Mouse (Mus musculus): ENCODE results near the gene Slc29a4. TPM values are rescaled to one million over a fixed set of nuclear protein-coding genes. Genes with fewer than 3 reads are reported as not detected.

Gene Slc29a4
- total RNA-seq, 2 experiments from 2014 or later = 0.27 to 0.54 TPM

DNA sequence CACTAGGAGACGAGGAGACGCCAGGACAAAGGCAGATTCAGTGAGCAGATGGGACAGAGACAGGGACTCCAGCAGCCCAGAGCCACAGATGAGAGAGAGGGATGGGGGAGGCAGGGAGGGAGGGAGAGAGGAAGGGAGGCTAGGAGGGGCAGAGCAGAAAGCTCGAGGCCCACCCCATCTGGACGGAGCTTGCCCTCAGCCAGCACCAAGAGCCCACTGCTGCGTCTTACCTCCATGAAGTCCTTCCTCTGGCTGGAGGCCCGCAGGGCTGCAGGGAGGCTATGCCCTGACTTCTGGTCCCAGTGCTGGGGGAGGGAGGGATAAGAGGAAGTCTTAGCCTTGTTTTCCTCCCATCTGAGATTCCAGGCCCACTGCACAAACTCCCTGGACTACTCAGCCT, 34.4 kb downstream of the Slc29a4 start:
- no peak for DNase-seq
- intact Hi-C loops (cut with DNase I) = no loop called here

DNA sequence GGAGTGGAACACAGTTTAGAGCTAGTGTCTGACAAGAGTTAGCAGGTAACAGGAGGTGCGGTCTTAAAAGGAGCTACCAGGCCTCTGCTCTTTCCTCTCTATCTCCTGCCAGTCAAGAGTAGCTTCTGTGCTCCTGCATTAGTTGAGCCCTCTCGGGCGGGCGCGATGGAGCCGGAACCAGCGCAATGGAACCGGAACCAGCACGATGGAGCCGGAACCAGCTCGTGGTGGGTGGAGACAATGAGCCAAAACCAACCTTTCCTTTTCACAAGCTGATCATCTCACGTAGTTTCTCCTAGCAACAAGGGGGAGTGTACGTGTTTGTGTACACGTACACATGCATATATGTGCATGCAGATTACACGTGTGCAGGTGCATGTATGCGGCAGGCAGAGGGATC, 36.0 kb downstream of the Slc29a4 start:
- intact Hi-C loops (cut with DNase I) = no loop called here
- no peak for DNase-seq

DNA sequence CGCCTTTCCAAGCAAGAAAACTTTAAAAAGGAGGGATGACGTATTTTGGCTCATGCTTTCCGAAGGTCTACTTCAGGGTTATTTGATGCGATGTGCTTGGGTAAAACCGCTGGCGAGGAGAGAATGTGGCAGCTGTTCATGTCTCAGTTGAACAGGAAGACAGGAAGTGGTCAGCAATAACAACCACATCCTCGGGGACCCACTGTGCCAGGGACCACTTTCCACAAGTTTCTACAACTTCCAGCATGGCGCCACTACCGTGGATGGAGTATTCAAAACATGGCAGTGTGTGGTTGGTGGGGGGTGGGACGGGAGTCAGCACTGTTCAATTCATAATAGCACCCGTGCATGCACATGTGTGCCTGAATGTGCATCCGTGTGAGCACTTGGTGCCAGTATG, 38.0 kb downstream of the Slc29a4 start:
- DNase-seq = no peak
- intact Hi-C loops (cut with DNase I) = no loop called here

DNA sequence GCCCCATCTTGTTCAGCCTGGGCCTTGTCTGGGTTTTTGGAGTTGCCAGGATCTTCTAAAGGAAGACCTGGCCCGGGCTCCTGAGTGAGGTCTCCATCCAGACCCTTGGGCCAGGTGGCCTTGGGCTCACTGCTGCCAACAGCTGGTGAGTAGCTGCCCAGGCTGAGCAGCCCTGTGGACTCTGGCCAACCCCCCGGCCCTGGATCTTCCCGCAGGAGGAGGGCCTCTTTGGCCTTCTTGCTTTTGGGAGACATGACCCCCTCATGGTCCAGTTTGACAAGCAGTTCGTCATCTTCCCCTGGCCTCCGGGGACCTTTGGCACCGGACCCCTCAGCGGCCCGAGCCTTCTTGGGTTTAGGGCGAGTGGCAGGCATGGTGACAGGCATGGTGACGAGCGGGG, 39.6 kb downstream of the Slc29a4 start:
- no peak for DNase-seq
- intact Hi-C loops (cut with DNase I) = no loop called here

DNA sequence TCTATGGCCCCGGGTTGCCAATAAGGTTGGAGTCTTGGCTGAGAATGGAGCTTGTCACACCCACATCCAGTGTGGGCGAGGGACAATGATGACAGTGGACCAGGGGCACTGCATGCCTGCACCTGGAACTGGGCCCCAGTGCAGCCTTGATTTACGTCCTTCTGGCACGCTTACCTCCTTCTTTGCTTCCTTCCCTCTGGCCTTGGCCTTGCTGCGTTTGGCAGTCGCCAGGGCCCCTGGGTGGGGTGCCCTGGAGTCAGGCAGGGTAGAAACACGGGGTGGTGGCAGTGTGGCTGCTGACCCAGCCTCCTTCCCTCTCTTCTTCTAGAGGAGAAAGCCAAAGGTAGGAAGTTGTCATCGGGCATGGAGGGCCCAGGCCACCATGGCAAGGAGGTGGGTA, 47.6 kb downstream of the Slc29a4 start:
- intact Hi-C loops (cut with DNase I) = no loop called here
- no peak for DNase-seq

DNA sequence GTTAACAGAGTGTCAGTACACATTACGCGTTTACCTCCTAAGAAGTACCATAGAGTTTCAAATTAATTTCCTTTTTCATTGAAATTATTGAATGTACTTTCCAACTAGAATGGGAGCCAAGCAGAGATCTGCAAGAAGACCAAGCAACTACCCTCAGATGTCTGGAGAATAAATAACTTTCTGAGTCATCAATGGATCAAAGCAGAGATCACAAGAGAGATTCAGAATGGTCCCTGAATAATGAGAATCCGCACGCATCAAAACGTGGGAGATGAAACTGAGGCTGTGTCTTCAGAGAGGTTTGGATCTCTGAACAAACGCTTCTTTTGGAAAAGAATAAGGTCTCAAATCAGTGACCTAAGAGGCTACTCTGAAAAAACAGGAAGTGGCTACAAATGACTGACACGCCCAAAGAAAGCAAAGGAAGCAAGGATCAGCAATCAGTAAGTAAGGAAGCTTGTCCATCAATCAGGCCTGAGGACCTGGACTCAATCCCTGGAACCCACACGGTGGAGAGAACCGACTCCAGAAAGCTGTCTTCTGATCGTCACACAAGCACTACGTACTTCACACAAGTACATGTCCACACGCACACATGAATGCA, 54.8 kb downstream of the Slc29a4 start:
- intact Hi-C loops (cut with DNase I) = no loop called here
- no peak for DNase-seq

DNA sequence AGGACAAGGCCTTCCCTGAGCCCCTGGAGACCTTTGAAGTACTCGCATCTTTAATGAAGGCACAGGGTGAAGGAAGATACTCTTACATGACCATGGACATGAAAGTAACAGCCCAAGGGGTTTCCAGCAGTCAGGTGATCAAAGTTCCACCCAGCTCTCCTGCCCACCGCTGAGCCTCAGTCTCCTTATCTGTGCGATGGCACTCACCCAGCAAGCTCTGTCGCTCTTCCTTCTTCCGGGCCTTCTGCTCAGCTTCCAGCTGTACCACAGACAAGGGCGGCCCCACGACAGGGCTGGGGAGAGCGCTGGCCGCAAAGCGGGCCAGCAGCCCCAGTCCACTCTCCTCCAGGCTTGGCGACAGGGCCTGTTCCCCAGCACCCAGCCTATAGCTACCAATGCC, 57.9 kb downstream of the Slc29a4 start:
- intact Hi-C loops (cut with DNase I) = no loop called here
- no peak for DNase-seq

DNA sequence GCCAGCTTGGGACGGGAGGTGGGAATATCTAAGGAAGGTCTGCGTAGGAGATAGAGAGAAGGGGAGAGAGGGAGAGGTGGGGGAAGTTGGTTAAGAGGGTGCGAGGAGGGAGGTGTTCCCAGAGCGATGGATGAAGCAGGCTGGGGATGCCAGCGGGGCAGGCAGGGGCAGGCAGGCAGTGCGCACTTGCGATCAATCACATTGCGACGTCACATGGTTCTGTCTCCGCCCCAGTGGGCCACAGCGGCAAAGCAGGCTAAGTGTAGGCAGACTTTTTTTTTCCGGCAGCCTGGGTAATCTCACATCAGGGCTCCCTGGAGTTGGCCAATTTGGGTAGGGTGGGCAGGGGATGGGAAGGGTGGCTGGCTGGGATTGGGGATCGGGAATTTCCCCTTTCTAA, 59.9 kb downstream of the Slc29a4 start:
- DNase-seq = no peak
- intact Hi-C loops (cut with DNase I) = no loop called here

DNA sequence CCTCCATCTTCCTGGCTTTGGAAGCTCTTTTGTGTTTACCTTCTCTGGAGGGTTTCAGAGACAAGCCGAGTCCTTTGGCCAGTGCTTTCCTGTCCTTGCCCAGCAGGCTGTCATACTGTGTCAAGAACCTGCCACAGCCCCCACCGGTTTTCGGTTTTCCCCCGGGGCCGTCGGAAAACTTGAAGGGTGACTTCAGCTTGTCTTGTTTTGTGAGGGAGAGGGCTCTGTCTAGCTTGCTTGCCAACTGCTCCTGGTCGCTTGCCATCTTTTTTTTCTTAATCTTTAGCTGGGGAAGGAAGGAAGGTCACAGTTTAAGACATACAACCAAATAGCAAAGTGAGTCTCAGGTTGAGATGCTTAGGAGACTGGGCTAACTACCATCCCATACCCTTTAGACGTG, 67.5 kb downstream of the Slc29a4 start:
- no peak for DNase-seq
- intact Hi-C loops (cut with DNase I) = loop anchor here (10.0 kb wide), 1 partner anchor 275 kb away; no protein-coding TSS in a partner anchor

DNA sequence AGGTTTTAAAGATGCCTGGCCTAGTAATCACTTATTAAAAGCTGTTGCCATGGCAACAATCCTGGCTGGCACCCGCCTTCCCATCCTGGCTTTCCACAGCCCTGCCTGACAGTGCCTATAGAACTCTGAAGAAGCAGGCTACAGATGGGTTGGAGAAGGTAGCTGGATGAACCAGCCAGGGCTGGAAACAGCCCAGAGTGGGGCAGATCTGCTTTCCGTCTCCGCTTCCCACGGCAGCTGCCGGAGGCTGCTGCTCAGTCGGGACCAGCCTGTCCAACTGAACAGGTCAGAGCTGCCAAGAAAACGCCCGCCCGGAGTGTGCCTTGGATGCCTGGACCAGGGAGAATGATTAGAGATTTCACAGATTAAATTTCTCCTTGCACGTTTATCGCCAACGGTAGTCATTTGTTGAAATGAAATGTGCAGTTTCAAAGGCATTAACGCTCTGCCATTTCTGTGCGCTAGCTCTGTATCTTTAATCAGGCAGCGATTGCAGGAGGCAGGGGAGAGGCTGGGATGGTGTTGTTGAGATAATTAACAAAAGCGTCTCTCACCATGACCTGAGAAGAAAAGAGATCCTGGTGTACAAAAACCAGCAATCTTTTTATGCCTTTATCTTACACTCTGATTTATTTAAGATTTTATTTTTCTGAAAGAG, 69.1 kb downstream of the Slc29a4 start:
- DNase-seq = peak in 1 of 2 experiments; percentile 26
- intact Hi-C loops (cut with DNase I) = loop anchor here (10.0 kb wide), 1 partner anchor 273 kb away; no protein-coding TSS in a partner anchor

DNA sequence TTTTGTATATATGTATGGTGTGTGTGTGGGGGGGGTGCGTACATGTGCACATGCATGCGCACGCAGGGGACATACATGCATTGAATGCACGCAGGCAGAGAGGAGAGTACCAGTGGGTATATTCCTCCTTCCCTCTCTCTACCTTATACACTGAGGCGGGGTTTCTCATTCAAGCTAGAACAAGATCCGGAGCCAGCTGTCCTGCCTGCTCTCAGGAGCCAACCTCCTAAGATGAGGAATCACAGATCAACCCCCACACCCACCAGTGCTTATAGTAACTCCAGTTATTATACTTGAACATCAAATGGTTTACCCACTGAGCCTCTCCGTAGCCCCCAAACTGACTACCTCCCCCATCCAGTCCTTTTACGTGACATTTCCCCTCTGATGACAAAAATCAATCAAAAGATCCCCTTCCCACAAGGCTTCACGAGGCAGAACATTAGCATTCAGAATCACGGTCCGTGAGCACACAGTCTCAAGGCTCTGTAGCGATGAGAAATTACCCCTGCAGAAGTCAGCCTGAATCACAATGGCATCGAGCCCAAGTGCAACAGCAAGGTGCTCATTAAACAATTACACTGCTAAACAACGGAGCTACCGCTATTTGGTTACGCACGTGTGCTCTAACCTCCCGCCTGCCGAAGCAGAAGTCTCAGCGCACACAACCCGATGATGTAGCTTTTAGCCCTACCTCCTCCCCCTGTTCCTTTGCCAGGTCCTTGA, 69.9 kb downstream of the Slc29a4 start:
- DNase-seq = no peak
- intact Hi-C loops (cut with DNase I) = loop anchor here (10.0 kb wide), 1 partner anchor 273 kb away; no protein-coding TSS in a partner anchor

DNA sequence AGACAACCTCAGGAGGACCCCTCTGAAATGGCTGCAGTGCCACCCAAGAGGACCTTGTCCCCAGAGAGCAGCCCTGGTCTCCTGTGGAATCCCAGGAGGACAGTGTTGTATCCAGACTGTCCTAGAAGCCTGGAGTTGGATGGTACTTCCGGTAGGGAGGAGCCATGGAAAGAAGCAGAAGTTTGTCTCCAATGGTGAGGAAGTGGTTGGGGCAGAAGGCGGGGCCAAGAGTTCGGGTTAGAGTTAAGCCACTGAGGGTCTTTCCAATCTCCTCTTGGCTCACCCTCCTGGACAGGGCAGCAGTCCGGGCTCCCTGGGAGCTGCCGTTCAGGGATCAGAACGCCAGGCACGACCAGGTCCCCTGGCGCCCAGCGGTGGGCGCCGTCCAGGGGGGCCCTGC, 72.0 kb downstream of the Slc29a4 start:
- DNase-seq = no peak
- intact Hi-C loops (cut with DNase I) = loop anchor here (1.0 to 10.0 kb wide), 2 partner anchors 110 to 270 kb away; no protein-coding TSS in a partner anchor

DNA sequence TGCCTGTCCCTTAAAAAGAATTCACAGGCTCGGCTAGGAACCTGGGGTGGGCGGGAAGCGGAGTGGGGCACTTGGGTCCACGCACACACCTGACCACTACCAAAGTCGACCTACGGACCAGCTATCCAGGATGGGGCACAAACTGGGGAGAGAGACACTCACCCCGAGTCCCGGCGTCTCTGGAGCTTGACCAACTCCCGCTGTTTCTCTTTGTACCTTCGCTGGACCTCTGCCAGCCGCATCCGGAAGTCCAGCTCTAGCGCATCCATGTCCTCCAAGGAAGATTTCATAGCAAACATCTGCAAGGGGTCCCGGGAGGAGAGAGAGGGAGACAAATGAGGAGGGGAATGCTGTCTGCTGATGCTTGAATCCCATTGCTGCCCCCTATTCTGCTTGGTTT, 72.6 kb downstream of the Slc29a4 start:
- intact Hi-C loops (cut with DNase I) = loop anchor here (1.0 to 10.0 kb wide), 3 partner anchors 109 to 270 kb away; no protein-coding TSS in a partner anchor
- no peak for DNase-seq

DNA sequence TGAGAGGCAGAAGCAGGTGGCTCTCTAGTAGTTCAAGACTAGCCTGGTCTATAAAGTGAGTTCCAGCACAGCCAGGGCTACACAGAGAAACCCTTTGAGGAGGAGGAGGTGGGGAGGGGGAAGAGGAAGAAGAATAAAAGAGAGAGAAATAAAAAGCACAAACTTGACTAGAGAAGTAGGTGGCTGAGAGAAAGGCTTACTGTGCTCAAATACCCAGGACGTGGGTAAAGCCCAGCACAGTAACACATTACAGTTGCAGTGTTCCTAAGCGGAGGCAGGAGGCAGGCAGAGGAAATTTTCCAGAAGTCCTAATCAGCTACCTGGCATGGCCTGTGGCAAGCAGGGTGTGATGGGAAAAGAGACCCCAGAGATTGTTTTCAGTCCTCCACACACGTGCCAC, 74.4 kb downstream of the Slc29a4 start:
- intact Hi-C loops (cut with DNase I) = loop anchor here (5.0 to 10.0 kb wide), 2 partner anchors 166 to 268 kb away; no protein-coding TSS in a partner anchor
- DNase-seq = no peak

DNA sequence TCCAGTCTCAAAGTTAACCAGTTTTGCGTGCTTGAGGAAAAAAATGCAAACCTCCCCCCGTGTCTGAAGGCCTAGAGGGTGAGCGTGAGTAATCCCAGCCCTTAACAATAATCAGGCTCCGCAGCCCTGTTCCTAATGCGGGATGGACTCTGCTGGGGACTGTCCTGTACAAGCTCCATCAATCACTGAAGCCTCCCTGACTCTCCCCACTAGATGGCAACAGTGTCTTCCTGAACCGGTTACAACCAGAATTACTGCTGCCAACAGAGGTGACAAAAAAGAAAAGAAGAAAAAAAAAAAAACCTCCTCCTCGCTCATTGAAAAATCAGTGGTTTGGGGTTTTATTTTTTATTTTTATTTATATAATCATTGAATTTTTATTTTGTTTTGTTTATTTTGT, 75.6 kb downstream of the Slc29a4 start:
- intact Hi-C loops (cut with DNase I) = loop anchor here (2.0 to 10.0 kb wide), 3 partner anchors 109 to 267 kb away; no protein-coding TSS in a partner anchor
- DNase-seq = peak in 1 of 2 experiments; percentile 64

DNA sequence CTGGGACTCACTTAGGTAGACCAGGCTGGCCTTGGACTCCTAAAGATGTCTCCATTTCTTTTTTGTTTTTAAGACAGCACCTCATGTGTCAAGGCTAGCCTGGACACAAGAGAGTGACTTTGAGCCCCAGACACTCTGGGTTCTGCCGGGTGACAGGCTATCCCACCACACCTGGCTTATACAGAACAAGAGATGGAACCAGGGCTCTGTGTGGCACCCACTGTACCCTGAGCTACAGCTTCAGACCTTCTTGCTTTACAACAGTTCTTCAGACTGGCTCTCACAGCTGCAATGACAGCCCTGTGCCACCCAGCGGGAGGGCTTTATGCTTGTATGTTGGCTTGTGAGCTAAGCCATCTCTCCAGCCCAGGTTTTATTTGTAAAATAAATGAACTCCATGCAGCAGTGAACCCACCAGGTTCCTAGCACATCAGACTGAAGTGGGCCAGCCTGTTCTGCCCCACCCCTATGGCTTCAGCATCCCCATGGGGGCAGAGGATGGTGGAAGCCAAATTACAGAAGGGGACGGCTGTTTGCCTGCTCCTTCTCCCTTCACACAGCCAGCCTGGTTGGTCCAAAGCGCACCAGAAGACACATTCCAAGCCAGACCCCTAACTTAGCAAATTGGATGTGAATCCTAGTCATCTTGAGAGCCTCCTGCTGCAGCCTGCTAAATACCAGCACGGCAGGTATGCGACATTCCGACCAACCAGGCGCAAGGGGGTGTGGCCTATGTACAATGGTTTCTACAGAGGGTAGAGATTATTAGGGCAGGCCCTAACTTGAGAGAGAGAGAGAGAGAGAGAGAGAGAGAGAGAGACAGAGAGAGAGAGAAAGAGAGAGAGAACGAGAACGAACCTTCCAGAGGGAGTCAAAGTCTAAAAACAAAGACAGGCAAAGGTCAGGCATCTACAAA, 76.3 kb downstream of the Slc29a4 start:
- intact Hi-C loops (cut with DNase I) = loop anchor here (2.0 to 10.0 kb wide), 3 partner anchors 108 to 266 kb away; no protein-coding TSS in a partner anchor
- no peak for DNase-seq

DNA sequence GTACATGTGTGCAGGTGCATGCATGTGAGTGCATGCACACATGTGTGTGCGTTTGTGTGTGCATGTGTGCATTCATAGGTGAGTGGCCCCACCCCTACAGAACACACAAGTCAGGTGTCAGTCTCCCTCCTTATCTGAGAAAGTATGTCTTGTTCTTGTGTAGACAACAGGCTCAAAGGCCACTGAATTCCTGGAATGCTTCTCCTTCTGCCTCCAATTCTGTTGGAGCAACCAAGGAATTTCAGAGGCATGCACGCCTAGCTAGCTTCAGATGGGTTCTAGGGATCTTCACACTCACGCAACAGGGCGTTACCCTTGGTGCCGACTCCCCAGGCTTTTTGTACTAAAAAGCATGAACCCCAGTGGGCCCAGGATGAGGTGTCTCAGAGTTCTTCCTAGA, 77.3 kb downstream of the Slc29a4 start:
- no peak for DNase-seq
- intact Hi-C loops (cut with DNase I) = loop anchor here (2.0 to 10.0 kb wide), 4 partner anchors 43 to 265 kb away; no protein-coding TSS in a partner anchor

DNA sequence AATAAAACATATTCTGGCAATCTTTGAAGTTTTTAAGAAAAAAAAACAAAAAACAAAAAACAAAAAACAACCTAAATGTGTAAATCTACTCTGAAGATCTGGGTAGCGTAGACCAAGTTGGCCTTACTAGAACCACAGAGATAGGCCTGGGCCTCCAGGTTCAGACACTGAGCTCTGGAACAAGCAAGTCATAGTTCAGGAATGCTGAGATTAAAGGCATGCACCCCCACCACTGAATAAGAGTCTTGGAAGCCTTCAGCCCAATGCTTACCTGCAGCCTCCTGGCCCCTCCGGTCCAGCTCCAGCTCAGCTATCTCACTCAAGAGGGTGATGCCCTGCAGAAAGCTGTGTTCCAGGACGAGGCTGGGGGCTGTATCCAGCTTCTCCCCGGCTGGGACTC, 78.7 kb downstream of the Slc29a4 start:
- DNase-seq = no peak
- intact Hi-C loops (cut with DNase I) = loop anchor here (5.0 kb wide), 1 partner anchor 41 kb away; no protein-coding TSS in a partner anchor

DNA sequence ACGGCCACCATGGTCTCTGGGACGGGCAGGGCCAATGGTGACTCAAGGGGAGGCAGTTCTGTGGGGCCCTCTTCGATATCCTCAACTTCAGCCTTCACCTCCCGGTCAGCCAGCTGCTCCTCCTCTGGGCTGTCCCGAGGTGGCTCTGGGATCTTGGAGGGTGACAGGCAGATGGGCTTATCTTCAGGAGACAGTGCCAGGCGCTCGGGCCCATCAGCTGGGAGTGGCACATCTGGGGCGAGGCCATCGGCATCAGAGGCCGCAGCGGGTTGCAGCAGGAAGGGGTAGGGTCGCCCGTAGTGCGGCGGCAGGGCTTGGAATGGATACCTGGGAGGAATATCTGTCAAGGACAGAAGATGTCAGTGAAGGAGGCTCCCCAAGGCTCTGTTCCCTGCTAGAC, 79.7 kb downstream of the Slc29a4 start:
- no peak for DNase-seq
- intact Hi-C loops (cut with DNase I) = loop anchor here (5.0 kb wide), 1 partner anchor 40 kb away; no protein-coding TSS in a partner anchor

All from gastrocnemius, postnatal 36 days (tissue).